Mouse (Mus musculus): ENCODE data around the gene Katna1.

The Katna1 gene

GRCm38 (mm10) chr10:7779751-7780237, 54.0 kb downstream of the Katna1 start:
- DNase-seq (ENCODE audit: low spot score in 2 of 2), result no peak

- DNase-seq (ENCODE audit: low spot score in 2 of 2), result peak; percentile 38 to 69
Measured at GRCm38 (mm10) chr10:7780238-7781176, 54.7 kb downstream of the Katna1 start.

GRCm38 (mm10) chr10:7781214-7781613, 55.4 kb downstream of the Katna1 start:
- DNase-seq (ENCODE audit: low spot score in 2 of 2), result no peak

- DNase-seq (ENCODE audit: low spot score in 2 of 2), result no peak
Measured at GRCm38 (mm10) chr10:7787319-7787718, 61.5 kb downstream of the Katna1 start.

- DNase-seq (ENCODE audit: low spot score in 2 of 2), result no peak
Measured at GRCm38 (mm10) chr10:7792254-7792750, 66.5 kb downstream of the Katna1 start.

GRCm38 (mm10) chr10:7792751-7793385, 67.1 kb downstream of the Katna1 start, which contains the start of the genes Ginm1 and Ppil4:
Gene Ginm1, minus strand, starts transcription at chr10:7792824.
Gene Ppil4, plus strand, starts transcription at chr10:7792891.
- DNase-seq (ENCODE audit: low spot score in 2 of 2), result peak; percentile 75 to 84

GRCm38 (mm10) chr10:7801258-7801657, 75.5 kb downstream of the Katna1 start:
- DNase-seq (ENCODE audit: low spot score in 2 of 2), result no peak

- no peak for DNase-seq (ENCODE audit: low spot score in 2 of 2)
Measured at GRCm38 (mm10) chr10:7802519-7803140, 76.8 kb downstream of the Katna1 start.

- DNase-seq (ENCODE audit: low spot score in 2 of 2), result peak in 1 of 2 experiments; percentile 25
Measured at GRCm38 (mm10) chr10:7809937-7810336, 84.1 kb downstream of the Katna1 start.

Data from frontal cortex, postnatal 25 days (tissue).